Mouse (Mus musculus) fat pad, adult 2 months (tissue): ENCODE measurements around the gene Limk2.
A peak's percentile ranks its signal among the peaks of the same experiment; 100 is the strongest.

Source experiments
- DNase-seq: peaks from one replicate; pipeline ENCODE4 v3.0.0-alpha.2; 2011; ENCODE audit warnings: low read depth, low spot score; ENCODE audit errors: extremely low read depth

The Limk2 gene

DNA sequence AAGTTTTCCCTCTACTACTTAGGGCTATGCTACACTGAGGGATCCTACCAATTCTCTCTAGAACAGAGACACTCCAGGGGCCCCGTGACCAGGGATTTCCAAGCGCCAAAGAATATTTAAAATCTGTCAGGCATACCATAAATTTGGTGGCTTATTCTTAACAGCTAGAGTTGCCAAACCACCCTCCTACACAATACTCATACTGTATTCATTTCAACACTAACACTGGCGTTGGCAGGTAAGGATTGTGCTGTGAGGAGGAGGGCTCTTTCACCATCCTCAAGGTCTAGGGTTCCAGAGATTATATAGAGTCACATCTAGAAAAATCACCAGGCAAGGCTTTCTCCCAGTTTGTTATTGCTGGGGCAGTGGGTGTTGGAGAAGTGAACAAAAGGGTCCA is 7.4 kb upstream of the Limk2 start:
- peak; percentile 85 for DNase-seq

DNA sequence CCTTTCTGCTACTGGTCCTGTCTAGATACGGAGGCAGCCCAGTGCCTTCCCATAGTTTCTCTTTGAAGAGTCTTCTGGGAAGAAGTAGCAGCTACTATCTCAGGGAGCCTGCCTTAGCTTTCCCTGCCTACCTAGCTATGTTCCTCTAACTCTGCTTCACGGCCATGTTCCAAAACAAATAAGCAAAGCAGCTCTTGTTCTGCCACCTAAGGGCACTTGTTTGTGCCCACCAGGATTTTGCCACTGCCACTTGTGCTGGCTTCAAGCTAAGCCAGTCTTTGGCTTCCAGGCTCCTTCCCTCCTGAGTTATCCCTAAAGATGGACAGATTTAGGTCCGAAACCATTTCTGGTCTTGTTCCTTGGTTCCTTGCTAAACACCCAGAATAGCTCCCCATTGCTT is 3.1 kb upstream of the Limk2 start:
- no peak for DNase-seq

DNA sequence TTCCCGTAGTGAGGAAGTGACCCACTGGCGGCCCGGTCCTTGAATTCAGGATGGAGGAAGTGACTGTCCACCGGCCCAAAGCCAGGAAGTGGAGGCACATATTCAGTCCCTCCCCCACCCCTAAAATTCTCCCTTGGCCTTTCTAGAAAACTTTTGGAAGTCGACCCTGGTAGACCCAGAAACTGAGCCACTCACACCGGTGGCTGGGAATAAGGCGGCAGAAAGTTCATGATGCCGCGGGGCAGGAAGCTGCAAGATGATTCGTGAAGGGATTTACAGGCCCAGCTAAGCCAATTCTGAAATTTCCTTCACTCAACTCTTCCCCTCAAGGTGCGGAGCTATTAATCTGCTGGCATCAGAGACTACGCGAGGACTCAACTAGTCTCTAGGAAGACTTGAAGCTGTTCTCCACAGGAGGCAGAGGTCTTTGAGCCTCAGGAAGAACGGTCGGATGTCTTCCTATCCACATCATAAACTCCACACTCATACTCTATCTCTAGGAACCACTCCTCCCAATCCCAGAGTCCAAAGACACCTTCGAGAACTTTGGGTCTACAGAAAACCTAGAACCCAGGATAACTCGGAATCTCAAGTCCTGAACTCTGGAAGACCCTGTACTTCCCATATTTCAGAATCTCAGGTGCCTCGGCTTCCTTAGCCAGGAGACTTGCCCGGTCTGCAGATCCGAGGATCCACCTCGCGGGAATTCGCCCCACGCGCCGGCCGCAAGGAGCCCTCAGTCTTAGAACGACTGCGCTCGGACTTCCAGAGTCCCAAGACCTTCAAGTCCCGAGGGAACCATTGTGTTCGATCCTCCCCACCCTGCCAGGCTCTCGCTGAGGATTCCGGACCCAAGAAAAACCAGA is 625 bp downstream of the Limk2 start:
- DNase-seq, result no peak

DNA sequence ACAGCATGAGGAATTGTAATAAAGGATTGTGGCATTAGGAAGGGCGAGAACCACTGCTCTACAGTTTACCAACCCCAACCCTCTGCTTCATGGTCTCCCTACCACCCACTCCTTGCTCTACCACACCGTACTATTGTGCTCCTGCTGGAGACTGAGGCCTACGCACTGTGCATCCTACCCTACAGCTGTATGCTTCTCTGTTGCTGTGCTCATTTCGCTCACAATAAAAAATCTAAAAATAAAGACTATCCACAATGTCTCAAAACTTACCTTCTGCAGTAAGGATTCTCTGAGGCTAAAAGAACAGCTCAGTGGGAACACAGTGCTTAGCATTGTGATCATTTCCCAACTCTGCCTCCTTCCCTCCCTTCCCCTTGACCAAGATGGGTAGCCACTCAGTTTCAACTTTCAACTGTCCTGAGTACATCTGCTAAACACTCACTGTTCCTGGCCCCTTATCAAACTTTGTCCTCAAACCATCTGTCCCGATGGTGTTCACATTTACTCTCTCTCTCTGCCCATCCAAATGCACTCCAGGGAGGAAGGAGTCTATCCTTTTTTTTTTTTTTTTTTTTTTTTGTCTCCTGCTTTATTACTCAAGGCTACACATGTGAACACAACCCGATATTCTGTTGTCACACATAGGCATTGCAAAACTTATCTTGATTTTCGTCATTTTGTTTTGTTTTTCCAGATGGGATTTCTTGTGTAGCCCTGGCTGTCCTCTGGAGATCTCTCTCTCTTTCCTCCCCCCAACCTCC is 4.5 kb downstream of the Limk2 start:
- DNase-seq, result no peak

DNA sequence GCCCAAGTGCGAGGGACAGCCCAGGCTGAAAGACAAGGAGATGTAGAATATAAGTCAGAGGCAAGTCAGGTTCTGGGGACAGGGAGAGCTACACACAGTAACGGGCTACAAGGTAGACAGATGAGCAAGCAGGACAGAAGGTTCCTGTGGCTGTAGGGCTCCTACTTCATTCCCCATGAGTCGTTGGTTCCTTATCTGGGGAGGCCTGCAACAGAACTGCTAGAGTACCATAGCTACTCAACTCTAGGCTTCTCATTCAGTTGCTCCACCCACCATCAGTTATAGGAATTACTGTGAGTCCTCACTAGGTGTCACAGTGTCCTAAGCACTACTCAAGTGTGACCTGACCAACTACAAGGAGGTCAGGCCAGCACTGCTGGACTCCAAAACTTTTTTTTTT is 6.0 kb downstream of the Limk2 start:
- no peak for DNase-seq

DNA sequence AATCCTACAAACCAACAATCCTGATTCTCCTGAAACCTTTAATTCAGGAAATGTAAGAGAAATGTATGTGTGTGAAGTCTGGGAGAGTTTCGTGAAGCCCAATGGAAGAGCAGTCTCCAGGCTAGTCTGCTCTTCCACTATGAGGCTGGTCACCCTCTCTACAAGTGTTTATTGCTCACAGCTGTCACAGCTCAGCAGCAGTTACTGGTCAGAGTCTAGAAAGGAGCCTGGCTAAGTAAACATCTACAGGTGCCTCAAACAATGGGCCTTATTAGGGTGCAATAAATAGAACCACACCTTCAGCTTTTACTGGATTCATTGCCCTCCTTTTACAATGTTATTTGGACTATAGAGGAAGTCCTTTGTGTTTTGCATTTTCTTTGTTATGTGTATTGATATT is 10.7 kb downstream of the Limk2 start:
- no peak for DNase-seq

DNA sequence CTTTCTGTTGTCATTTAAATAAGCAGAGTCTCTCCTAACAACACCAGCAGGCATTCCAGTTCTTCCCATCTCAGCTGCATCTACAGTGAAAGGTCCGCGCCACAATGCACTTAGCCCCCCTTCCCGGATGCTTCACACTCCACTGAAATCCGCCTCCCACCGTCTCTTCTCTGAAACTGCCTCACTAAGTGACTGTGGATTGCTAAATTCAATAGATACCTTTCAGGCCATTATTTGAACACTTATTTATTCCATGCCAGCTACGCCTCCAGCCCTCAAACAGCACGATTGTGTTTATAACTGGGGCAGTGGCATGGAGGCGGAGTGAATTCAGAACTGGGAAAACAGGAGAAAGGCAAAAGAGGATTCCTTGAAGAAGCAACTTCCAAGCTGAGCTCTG is 12.4 kb downstream of the Limk2 start:
- DNase-seq, result no peak

DNA sequence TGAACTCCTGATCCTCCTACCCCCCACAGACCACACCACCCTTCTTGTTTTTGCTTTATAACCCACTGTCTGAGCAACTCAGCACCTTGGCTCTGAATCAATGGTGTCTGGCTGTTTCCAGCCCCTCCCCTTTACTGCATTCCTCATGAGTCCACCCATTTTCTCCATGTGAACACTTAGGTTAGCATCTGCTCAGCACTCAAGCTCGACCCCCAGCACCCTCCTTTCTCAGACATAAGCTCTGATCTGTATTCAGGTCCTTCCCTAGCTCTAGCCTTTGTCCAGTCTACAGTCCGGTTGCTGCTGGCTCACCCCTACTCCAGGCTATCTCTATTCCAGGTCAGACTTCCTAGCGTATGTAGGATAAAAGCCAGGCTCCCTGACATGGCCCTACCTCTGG is 12.9 kb downstream of the Limk2 start:
- no peak for DNase-seq

DNA sequence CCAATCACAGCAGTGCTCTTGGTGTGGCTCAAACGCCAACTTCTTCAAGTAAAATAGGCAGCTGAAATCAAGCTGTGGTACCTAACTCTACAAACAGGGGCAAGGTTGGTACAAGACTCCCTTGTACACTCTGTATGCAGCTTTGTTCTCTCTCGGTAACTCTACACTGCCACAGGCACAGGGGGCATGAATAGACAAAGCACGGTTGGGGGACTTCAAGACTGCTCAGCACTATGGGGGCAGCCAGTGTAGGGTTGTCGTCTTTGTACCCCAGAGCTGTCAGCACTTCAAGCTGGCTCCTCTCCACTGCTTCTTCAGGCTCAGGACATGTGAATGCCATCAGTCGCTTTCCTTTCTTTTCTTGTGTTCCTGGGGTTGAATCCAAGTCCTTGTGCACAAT is 14.5 kb downstream of the Limk2 start:
- DNase-seq, result no peak

DNA sequence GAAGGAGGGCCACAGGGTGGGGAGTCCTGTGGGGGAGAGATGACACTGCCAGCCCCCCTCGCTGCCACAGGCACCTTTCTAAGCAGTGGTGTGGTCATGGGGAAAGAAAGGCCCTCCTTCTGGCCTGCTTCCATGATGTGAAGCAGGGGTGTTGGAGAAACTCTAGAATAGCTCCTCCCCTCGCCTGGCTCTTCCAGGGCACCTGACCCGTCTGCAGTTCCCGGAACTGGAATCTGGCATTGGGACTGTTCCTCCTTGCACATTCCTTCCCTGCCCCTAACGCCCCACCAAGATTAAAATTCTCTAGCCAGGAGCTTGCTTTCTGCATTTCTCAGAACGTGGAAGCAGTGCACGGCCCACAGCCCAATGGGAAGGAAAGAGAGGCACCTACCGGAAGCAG is 16.5 kb downstream of the Limk2 start:
- no peak for DNase-seq

DNA sequence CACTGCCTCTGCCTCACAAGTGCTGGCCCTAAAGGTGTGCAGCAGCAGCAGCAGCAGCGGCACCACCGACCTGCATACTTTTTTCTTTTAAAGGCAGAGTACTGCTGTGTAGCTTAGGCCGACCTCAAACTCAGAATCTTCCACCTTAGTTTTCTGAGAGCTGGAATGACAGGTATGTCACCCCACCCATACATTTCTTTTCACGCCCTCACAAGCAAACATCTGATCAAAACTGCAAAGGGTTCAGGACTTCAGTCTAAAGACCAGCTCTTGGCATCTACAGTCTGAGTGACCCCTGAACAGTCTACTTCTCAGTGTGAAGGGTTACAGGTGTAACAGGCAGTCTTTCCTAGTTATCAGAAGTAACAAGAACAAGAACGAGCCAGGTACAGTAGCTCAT is 18.2 kb downstream of the Limk2 start:
- DNase-seq, result no peak

DNA sequence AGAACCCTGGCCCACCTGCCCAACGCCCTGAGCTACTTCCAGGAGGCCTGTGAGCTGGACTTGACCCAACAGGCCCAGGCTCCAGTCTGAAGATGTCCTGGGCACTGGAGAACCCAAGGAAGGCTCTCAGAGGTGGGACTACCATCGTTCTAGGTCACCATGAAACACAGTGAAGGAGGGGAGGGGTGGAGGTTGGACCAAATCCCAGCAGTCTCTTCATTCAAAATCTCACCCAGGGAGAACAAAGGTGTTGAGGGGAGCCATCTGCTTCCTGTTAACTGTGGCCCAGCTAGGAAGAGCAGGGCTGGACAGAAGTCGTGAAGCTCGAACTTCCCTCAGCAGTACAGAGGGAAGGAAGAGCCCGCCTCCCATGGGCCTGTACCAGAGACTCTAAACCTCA is 19.0 kb downstream of the Limk2 start:
- no peak for DNase-seq

DNA sequence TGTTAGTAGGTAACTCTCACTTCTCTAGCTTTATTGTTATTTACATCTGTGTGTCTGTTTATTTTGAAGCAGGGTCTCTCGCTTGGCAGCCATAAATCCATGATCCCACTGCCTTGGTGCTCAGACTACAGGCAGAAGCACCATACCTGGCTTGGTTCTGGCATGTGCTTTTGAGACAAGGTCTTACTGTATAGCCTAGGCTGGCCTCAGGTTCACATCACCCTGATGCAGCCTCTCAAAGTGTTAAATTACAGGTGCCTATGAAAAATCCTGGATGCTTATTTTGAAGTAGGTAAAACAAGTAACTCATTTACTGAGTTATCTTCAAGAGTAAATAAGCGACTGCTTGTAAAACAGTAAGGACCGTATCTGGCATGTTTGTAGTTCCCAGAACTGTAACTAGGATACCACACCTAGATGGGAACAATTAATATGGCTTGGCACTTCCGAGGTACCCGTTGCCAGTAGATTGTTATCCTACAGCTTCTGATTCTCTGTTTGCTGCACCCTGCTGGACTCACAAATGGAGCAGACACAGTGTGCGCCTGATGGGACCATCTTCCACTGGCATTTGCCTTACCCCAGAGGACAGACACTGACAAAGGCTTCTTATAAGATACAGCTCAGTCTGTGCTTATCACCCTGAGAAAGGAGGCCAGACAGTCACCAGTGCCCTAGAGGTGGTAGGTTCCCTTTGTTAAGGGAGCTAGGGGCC is 21.4 kb downstream of the Limk2 start:
- DNase-seq, result no peak

DNA sequence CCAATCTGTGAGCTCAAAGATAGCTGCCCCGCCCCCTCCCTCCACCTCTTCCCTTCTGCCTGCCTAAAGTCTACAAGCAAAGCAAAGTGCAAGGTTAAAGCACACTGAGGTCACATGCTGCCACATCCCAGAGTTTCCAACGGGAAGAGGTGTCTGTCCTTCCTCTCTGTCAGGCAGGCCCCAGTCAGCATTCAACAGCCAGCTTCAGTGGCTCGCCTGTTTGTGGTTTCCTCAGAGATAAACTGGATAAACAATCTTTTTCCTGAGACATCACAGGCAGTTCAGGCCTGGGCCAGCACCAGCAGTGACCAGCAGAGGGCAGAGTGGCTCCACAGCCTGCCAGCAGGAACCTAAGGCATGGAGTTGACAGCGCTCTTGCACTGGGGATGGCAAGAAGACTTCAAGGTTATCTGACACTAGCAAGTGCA is 22.0 kb downstream of the Limk2 start:
- DNase-seq, result no peak

DNA sequence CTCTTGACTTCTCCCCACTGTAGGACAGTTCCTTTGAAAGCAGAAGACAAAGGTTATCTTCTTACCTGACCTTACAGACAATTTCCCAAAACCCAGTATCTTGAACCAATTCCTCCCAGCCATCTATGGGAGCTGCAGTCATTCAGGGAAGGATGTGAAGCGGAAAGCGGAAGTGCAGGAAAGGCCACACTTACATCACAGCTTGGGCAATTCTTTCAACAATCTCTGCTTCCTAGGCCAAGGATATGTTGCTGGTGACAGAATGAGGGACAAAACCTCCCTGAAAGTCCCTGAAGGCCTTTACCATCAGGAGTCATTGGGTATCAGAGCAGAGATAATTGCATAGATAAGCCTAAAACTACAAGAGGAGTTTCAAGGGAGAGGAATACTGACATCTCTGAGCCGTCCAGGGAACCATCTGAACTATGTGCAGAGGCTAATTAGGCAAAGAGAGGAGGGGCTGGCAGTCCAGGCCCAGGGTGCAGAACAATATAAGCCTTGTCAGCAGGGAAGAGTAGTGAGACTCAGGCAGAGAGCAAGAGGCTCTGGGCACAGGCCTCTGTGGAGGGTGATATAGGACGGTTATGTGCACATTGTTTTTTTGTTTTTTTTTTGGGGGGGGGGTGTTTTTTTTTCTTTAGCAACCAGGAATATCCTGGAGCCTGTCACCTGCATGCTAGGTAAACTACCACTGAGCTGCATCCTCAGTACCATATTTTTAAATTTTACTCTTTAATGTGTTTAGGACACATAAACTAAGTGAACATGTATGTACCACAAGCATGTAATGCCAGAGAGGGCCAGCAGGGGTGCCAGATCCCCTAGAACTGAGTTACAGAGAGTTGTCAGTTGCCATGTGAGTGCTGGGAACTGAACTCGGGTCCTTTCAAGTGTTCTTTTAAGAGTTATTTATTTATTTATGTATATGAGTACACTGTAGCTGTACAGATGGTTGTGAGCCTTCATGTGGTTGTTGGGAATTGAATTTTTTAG is 26.1 kb downstream of the Limk2 start:
- DNase-seq, result no peak

DNA sequence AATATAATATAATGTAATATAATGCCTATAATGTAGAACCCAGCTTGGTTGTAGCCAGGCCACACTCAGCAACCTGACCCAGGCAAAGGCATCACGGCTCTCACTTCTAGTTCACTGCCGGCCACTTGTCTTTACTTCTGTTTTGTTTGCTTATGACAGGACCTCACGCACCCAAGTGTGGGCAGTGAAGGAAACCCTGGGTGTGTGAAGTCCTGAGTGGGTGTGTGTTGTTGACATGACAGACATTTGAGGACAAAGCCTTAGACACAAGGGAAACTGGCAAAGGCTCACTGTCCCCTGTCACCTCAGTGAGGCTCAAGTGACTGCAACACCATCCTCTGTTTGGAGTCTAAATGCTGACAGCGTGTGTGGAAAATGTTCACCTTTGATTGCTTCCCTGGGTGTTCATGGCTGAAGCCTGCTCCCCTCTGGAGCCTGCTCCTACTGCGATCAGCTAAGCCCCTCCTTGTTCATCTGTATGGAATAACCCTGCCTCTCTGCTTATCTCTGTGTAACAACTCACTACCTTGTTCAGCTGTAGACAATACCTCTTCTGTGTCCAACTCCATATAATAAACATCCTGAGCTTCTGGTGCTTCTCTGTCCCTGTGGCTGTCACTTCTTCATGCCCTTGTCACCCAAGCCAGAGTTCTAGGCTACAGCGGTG is 27.7 kb downstream of the Limk2 start:
- no peak for DNase-seq

DNA sequence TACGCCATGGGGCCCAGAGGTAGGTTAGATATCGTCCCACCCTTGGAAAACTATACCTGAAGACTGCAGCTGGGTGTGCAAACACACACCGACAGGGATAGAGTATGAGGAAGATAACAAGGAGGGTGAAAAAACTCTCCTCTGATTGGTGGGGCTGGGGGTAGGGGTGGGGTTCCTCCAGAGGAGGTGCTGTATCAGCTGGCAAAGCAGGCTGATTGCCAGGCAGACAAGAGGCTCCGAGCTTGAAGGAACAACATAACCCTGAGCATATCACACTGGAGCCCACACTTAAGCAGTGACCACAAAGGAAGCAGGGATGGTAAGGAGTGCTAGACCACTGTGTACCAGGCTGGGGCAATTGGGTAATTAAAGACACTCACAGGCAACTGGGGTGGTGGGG is 29.6 kb downstream of the Limk2 start:
- no peak for DNase-seq

DNA sequence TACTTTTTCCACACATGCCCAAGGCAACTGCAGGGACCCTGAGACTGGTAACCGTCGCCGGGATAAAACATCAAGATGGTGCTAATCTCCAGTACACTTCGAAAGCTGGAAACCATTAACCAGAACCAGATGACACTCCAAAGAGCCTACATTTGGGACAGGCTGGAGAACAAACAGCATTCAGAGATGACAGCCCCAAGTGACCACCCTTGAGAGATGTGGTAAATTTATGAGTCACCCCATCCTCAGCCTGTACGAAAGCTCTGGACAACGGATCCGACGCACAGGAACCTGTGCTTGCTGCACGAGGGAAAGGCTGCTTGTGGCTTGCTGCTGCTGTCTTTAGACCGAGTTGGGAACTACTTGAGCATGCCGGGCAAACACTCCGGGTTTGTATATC is 34.2 kb downstream of the Limk2 start:
- DNase-seq, result no peak

DNA sequence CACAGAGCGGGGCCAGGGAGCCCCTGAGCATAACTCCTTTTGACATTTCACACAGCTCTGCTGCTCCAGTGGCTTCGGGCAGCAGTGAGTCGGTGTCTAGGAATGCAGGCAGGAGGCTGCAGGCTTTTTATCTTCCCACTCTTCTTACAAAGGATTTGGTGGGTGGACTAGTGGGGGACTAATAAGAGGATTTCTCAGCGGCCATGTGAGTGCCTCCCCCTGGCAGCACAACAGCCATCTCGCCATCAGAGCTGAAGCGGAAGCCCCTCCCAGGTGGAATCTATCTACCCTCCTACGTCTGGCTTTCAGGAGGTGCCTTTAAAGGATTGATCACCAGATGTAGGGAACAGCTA is 34.7 kb downstream of the Limk2 start:
- no peak for DNase-seq

DNA sequence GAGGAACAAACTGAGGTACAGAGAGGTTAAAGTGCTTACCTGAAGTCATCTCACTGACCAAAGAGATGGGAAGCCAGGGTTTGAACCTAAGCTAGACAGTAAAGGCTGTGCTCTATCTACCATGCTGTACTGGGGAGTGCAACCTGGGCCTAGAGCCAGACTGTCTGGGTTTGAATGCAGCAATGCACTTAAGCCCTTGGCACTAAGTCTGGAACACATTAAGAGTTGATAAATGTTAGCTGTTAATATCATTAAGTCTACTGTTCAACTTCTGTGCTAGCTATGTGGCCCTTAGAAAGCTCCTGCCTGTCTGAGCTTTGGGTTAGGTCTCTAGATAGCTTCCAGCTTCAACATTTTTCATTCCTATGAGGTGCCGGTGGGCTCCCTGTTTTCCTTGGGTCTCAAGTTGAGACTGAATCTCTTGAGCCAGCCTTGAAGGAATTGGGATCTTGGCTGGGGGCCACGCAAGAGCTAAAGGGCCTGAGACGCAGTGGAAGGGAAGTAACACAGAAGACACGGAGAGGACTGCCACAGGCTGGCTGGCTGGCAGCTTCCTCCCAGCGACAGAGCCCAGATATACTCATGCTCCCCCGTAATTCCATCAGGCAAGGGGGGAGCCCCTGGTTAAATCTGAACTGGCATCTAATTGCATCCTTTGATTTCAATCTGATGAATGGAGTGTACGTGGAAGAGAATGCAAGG is 35.2 kb downstream of the Limk2 start:
- DNase-seq, result no peak
